Mouse (Mus musculus) kidney, adult 11 months (tissue): ENCODE measurements around the gene Acot8.

Experiments
- DNase-seq: peaks from one replicate; pipeline ENCODE4 v3.0.0; 2022

The Acot8 gene

DNA sequence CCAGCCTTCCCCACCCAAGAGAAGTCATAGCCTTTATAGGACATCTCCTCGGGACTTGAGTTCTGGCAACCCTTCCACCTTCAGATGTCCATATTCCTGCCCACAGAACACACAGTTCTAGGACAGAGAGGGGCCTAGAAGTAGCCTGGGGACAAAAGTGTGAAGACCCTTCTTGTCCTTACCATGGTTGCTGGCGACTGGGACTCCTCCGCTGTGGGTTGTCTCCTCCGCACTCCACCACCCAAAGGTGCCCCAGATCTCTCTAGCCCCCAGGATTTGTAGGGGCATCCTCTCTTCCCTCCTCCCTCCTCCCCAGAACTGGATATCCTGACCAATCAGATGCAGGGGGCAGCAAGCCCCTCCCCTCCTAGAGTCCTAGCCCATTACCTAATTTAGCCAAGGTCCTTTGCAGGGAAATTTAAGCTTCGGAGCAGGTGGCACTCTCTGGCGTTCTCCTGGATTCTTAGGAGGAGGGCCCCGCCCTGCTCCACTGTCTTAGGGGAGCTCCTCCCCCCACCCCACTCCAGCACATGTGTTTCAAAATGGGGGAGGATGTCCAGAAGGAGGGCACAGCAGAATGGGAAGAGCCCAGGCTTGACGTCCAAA, 25.1 kb downstream of the Acot8 start, which contains the start of gene Tnnc2:
Gene Tnnc2 (minus strand): TSS at position 487 of the 606 bp plus-strand sequence.
- no peak for DNase-seq

GRCm38 (mm10) chr2:164778809-164779208, 25.9 kb downstream of the Acot8 start:
- no peak for DNase-seq

- DNase-seq = no peak
These were observed 26.7 kb downstream of the Acot8 start for GRCm38 (mm10) chr2:164778015-164778287.

DNA sequence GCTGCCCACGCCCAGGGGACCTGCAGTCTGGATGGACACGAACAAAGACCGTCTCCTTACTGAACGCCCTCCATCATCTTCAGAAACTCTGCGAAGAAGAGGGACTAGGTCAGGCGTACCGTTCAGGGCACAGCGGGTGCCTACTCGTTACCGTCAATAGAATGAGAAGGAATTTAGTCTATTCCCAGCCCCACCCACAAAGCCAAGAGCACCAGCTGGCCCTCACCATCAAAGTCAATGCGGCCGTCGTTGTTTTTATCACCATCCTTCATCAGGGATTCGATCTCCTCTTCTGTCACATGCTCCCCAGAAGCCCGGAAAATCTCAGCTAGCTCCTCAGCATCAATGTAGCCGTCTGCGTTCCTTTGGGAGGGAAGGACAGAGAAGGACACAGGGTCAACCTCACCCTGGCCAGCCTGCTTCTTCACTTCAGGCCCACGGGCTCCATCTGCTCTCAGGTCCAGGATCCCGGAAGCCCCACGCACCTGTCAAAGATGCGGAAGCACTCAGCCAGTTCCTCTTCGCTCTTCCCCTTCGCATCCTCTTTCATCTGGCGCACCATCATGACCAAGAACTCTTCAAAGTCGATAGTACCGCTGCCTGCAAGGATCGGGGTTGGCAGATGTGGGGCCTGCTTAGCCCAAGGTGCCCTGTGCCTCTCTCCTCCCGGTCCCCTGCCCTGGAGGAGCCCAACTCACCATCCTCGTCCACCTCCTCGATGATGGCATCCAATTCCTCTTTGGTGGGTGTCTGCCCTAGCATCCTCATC, 27.3 kb downstream of the Acot8 start:
- DNase-seq = no peak

DNA sequence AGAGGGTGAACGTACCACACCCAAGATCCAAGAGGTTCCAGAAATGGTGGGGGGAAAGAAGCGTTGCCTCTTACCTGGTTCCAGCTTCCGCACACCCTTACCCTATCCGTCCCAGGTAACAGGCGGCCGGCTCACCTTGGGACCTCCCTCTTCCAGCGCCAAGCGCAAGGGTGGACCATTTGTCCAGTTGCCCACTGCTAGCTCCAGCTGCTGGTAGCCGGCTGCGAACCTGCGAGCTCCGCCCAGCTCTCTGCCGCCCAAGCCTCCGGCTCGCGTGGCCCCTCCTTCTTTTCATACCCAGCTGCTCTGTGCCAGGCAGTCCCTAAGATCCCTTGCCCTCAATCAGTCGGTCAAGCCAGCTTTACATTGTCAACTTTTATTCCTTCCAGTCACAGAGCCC, 27.9 kb downstream of the Acot8 start:
- DNase-seq = no peak

GRCm38 (mm10) chr2:164776130-164776529, 28.6 kb downstream of the Acot8 start:
- no peak for DNase-seq

- DNase-seq = no peak
These were observed 30.7 kb downstream of the Acot8 start for GRCm38 (mm10) chr2:164773989-164774364.

GRCm38 (mm10) chr2:164773229-164773988, 31.3 kb downstream of the Acot8 start:
- DNase-seq = no peak

- no peak for DNase-seq
These were observed 33.6 kb downstream of the Acot8 start for GRCm38 (mm10) chr2:164771123-164771522.

DNA sequence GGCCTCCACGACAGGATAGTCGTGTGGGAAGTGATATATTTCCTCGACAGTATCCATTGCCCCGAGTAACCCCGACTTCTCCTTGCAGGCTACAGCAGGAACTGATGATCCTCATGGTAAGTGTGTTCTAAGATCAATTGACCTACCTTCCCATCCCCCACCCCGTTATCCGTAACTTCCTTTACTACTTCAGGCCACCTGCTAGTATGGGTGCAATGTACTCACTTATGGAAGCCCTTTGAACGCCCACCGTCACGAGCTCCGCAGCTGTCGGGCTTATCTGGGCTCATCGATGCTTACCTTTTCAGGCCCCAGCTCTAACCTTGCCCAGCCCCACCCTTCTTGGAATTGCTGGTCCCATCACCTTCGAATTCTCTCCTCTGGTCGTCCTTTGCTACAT, 34.4 kb downstream of the Acot8 start:
- DNase-seq = no peak

GRCm38 (mm10) chr2:164769258-164770037, 35.2 kb downstream of the Acot8 start, which contains the start of gene Ube2c:
TSS of gene Ube2c (plus strand) at chr2:164769898.
- DNase-seq = peak; percentile 99

DNA sequence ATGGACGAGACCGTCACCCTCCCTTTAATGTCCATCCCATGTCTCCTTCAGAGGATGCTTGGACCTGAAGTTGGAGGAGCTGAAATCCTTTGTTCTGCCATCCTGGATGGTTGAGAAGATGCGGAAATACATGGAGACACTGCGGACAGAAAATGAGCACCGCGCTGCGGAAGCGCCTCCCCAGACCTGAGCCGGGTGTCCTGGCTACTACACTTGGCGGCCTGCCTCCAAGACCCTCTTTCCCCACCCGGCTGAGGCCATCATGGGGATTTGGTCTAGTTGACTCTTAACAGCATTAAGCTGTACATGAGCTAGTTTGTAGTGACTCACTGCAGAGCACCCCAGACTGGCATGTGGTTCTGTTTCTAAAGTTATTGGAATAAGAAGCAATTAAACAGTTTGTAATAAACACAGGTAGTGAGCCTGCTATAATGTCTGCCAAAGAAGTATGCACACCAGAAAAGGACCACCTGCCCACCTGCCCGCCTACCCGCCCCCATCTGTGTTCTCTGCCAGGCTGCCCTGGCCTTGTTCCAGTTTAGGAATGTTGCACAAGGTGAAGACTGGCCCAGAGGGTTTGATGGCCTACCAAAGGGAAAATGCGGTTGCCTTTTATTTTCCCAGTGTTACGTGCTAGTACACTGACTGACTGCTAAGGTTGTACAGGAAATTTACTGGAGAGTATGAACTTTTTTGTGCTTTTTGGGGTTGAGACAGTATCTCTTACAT, 36.7 kb downstream of the Acot8 start:
- no peak for DNase-seq

DNA sequence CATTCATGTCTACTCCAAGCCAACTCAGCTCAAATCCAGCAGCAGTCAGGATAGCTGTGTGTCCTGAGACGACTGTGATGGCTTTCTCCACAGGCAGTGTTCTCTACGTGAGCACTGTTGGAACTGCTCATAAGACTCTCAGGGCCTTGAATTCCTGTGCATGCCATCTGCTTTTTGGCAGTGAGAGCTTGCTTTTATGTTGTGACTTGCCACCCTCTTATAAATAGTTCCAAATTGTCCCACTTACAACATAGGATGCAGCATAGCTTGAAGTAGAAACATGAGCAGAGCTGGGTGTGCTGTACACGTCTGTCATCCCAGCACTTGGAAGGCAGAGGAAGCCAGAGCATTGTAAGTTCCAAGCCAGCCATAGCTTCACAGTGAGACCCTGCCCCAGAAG, 38.8 kb downstream of the Acot8 start:
- no peak for DNase-seq

- DNase-seq = no peak
These were observed 42.1 kb downstream of the Acot8 start for GRCm38 (mm10) chr2:164762593-164762992.

- no peak for DNase-seq
These were observed 42.7 kb downstream of the Acot8 start for GRCm38 (mm10) chr2:164761971-164762370.

DNA sequence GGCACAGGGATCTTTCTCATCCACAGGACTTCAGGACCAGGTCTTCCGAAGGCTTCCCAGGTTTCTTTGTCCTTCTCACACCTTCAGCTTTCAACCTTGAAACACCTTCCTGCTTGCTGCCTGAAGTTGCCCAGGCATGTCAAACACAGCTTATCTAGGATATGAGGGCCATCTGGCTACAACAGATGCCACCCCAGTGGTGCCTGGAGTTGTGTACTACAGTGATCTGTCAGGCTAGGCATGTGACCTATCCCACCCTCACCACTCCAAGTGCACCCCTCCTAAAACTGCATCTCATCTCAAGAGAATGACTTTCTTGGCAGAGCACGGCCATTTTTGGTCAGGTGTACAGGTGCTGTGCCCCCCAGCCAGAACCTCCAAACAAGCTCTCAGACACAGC, 43.2 kb downstream of the Acot8 start:
- DNase-seq = no peak

DNA sequence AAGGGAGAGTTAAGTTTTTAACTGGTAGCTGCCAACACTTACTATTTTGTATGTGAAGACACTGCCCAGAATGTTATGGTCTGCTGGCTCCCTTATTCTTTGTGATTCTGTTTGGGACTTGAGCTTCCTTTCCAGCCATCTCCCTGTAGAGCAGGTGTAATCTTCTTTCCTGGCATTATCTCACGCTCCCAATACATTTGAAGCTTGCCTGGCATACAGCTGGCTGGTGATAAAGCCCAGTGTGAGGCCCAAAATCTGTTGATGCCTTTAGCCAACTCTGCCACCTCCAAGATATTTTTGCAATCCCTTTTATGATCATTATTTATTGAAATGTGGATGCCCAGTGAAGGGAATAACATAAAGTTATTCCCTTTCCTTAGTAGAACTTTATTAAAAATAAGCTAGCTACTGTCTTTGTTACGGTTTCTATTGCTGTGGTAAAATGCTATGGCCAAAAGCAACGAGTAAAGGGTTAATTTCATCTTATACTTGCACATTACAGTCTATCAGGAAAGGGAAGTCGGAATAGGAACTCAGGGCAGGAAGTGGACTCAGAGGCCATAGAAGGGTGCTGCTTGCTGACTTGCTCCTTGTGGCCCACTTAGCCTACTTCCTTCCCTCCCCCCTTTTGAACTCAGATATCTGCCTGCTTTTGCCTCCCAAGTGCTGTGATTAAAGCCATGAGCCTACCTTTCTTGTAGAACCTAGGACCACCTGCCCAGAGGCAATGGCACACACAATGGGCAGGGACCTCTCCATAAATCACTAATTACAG, 44.4 kb downstream of the Acot8 start:
- no peak for DNase-seq

DNA sequence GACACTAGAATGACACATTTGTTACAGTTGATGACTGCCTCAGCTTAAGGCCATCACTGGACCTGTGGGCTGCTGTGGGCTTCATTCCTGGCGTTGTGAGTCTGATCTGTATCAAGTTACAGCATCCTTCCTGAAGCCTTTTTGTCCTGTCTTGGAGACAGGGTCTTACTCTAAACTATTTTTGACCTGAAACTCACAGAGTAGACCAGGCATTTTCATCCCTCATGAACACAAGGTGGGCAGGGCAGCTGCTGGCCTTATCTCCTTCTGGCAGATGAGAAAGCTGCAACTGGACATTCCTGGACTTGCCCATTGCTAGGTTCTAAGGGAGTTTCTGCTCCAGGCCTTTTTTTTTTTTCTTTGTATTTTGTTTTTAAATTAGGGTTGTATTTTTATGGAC, 46.0 kb downstream of the Acot8 start:
- DNase-seq = no peak

GRCm38 (mm10) chr2:164757841-164758240, 46.8 kb downstream of the Acot8 start:
- no peak for DNase-seq

DNA sequence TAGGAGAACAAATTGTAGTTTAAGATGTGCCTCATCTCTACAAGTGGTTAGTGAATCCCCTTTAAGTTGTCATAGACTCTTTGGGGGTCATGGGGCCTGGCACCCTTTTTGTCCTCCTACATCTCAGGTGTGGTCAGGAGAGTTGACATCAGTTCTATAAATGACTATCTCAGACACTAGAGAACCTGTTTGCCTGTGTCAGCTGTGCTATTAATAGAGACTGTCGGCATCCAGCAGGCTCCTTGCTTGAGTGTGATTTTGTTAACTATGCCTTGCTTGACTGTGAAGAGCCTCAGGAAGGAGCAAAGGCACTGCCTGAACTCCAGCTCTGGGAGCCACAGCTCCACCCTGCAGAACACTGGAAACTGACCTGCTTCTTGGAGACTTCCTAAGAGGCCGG, 49.9 kb downstream of the Acot8 start:
- DNase-seq = no peak

DNA sequence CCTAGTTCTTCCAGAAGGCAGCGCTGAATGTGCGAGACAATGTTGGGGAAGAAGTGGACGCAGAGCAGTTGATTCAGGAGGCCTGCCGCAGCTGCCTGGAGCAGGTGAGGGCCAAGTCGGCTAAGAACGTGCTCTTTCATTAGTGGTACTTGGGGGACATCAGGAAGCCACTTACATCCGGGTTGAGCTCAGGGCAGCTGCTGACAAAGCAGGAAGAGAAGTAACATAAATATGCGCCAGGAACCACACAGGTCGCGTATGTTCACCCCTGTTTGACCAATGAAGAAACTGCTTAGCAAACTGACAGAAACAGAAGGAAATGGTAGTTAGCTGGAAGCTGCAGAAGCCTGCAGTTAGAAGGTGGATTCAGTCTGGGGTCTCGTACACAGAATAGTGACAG, 50.6 kb downstream of the Acot8 start:
- DNase-seq = no peak

DNA sequence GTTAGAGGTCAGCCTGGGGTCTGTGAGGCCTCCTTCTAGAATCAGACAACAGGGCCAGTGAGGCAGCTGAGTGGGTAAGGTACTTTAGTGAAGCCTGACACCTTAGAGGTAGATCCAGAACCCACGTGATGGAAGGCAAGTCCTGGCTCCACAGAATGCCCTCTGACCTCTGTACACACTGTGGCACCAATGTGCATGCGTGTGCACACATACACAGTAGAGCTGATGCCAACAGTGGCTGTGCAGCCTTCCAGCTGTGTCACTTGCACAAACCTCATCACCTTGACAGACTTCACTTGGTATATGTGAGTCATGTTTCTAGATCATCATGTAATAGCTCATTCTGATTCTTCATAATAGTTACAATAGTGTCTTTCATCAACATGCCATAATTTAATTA, 52.2 kb downstream of the Acot8 start:
- DNase-seq = no peak
